Mouse (Mus musculus) liver, embryonic 14.5 days (tissue): Measurements from ENCODE around the gene Midn. TPM values are rescaled to one million over a fixed set of nuclear protein-coding genes. Genes with fewer than 3 reads are reported as not detected.

Source experiments
- ATAC-seq: fragments of 200-750 bp; cut with Nextera tagmentation; 2 replicates; pipeline ENCODE4 v1.8.0; 2017; ENCODE audit warnings: moderate number of reproducible peaks, mild to moderate bottlenecking, moderate library complexity; ENCODE audit not compliant: insufficient read depth
- DNase-seq, 3 experiments: peaks; one replicate each; pipeline ENCODE4 v3.0.0-alpha.2; 2012 to 2013; ENCODE audit warnings: low read depth in 3 of 3, low spot score in 3 of 3
- H3K27ac ChIP-seq: fragments of 300-500 bp; sonication (generic); 2 replicates; pipeline ENCODE4 v1.5.1; 2014; ENCODE audit warnings: moderate library complexity, mild to moderate bottlenecking, control low read depth, inconsistent platforms
- H3K27me3 ChIP-seq: fragments of 300-500 bp; sonication (generic); 2 replicates; pipeline ENCODE4 v1.6.1; 2014; ENCODE audit warnings: mild to moderate bottlenecking, low read length, moderate library complexity; ENCODE audit not compliant: control insufficient read depth, insufficient read depth
- H3K36me3 ChIP-seq: fragments of 300-500 bp; sonication (generic); replicated peaks from 2 replicates; pipeline ENCODE4 v1.6.1; 2014; ENCODE audit warnings: low read depth; ENCODE audit not compliant: control insufficient read depth, insufficient read depth
- H3K4me1 ChIP-seq, 2 experiments: fragments of 200-500 bp in 1 of 2; fragments of 300-500 bp in 1 of 2; sonication (generic) in 1 of 2; replicated peaks; 2 replicates each; pipeline ENCODE4 v1.6.1; 2012 to 2014; ENCODE audit warnings: antibody characterized with exemption in 1 of 2, inconsistent platforms in 1 of 2, low read length in 1 of 2; ENCODE audit not compliant: control insufficient read depth in 2 of 2, insufficient read depth in 2 of 2
- H3K4me2 ChIP-seq: fragments of 300-500 bp; sonication (generic); 2 replicates; pipeline ENCODE4 v1.6.1; 2014; ENCODE audit warnings: low read depth, mild to moderate bottlenecking, control low read depth, moderate library complexity
- H3K4me3 ChIP-seq, 2 experiments: fragments of 200-500 bp in 1 of 2; fragments of 300-500 bp in 1 of 2; sonication (generic) in 1 of 2; 2 replicates each; pipeline ENCODE4 v1.5.1; 2012 to 2014; ENCODE audit warnings: low read depth in 2 of 2, low read length in 2 of 2, mild to moderate bottlenecking in 2 of 2, control low read depth in 1 of 2, inconsistent platforms in 1 of 2, moderate library complexity in 1 of 2; ENCODE audit not compliant: insufficient read depth in 1 of 2
- H3K9ac ChIP-seq: fragments of 300-500 bp; sonication (generic); replicated peaks from 2 replicates; pipeline ENCODE4 v1.6.1; 2014; ENCODE audit warnings: mild to moderate bottlenecking, control low read depth, moderate library complexity
- H3K9me3 ChIP-seq: fragments of 300-500 bp; sonication (generic); 2 replicates; pipeline ENCODE4 v1.6.1; 2016; ENCODE audit warnings: low read length, mixed read lengths; ENCODE audit not compliant: control insufficient read depth
- CTCF ChIP-seq: IDR thresholded peaks from 2 replicates; pipeline ENCODE4 v1.5.1; 2016; ENCODE audit warnings: antibody characterized with exemption, low read depth, control low read depth
- EP300 ChIP-seq: IDR thresholded peaks from 2 replicates; pipeline ENCODE4 v1.6.1; 2016; ENCODE audit warnings: antibody characterized with exemption, low read depth
- whole genome bisulfite sequencing: fragments of 180-500 bp; shearing (Covaris S2); extraction: QIAGEN DNeasy Blood & Tissue Kit; methylation state at CpG from one replicate; pipeline ENCODE4 v1.1.7; 2014; ENCODE audit not compliant: insufficient replicate concordance; 5-methylcytosine and 5-hydroxymethylcytosine counted together
- polyA plus RNA-seq, 2 experiments: library from polyadenylated mRNA; depleted of rRNA in 1 of 2; stranded (reverse) in 1 of 2; unstranded in 1 of 2; fragments of >200 nt; fragmentation: Nextera tagmentation in 1 of 2; extraction: Ambion mirVana in 1 of 2; gene quantifications; 2 replicates each; pipeline versions ENCODE4 v1.2.1 to v1.2.3; 2012 to 2014

Gene Midn
- polyA plus RNA-seq, 2 experiments: 5.1 to 9.1 TPM

DNA sequence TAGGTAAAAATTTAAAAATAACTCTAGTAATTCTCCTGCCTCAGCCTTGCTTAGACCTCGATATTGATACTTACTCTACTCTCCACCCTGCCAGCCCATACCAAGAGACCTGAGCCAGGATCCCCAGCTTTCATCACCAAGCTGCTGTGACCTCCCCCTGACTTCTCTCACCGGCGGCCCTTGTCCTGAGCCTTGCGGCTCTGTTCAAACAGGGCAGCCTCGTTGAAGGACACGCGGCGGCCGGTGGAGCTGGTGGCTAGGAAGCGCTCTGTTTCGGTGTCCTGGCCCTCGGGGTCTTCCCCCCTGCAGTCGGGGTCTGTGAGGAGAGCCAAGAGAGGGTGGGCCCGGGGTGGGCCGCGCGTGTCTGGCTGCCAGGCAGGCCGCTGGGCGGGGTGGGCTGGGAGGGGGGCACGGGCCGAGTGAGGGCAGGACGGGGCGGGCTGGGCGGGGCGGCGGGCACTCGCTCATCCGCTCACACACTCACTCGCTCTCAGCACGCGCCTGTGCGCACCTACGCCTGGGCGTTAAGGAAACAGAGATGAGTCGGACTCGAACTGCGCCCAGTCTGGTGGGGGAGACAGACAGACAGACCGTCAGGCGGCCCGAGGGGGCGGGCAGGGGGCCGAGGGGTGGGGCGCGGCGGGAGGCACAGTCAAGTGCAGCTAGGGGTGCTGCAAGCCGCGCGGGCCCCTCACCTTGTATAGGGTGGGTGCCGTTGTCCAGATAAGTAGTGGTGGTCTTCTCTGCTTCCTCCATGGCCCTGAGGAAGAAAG, 11.7 kb upstream of the Midn start:
- no peak overlapping the region for H3K9ac ChIP-seq
- H3K36me3 ChIP-seq: peaks cover 5% of the 10 kb centered on the region
- 29% methylated on average over 46 of the region's 49 CpGs for WGBS
- ATAC-seq (no peak), DNase-seq (no peak)
- peak overlapping the region in 1 of 2 experiments; percentile 23; a peak in 1 of 4 replicates for H3K4me3 ChIP-seq
- peaks cover 2 to 20% of the 10 kb centered on the region in 2 experiments; a peak in 3 of 4 replicates for H3K4me1 ChIP-seq
- peaks cover 33% of the 10 kb centered on the region for H3K27me3 ChIP-seq
- H3K9me3 ChIP-seq: no peaks in the 10 kb centered on the region
- TF ChIP-seq EP300 (no peak), CTCF (no peak)
- peak overlapping the region; percentile 83 for H3K4me2 ChIP-seq
- H3K27ac ChIP-seq: no peak overlapping the region

DNA sequence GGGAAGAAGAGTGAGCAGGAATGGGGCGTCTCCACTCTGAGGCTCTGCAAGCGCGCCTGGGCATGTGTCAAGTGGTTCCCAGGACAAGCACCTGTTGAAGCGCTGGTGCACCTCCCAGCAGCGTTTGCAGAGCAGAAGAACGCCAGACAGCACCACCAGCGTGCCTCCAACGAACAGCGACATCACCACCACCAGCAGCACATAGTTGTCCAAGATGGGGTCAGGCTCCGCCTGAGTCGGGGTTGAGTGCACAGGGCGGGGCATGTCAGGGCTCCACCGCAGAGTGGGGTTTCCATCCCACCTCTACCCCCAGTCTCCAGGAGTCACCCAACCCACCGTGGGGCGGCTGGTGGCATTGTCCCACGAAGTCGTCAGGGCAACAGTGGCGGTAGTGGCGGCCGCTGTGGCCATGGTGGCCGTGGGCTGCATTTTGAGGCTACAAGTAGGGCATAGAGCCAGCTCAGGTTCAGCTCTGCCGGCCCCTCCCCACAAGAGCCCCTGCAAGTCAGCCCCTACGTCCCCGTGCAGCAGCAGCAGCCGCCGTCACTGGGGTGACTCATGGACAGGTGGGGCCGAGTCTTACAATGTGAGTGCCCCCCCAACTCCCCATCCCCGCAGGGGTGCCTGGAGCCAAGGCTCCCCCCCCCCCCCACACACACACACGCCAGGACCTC, 11.0 kb upstream of the Midn start:
- Histone ChIP-seq H3K27ac (no peak overlapping the region), H3K9ac (no peak overlapping the region), H3K27me3 (peaks cover 33% of the 10 kb centered on the region), H3K4me1 (peaks cover 2 to 20% of the 10 kb centered on the region in 2 experiments; a peak in 3 of 4 replicates), H3K36me3 (no peaks in the 10 kb centered on the region), H3K4me3 (peak overlapping the region in 1 of 2 experiments; percentile 23; a peak in 2 of 4 replicates), H3K9me3 (no peaks in the 10 kb centered on the region), H3K4me2 (peak overlapping the region; percentile 83)
- ATAC-seq (no peak), DNase-seq (no peak)
- TF ChIP-seq EP300 (no peak), CTCF (no peak)
- 2% methylated on average over 29 of the region's 29 CpGs for WGBS

DNA sequence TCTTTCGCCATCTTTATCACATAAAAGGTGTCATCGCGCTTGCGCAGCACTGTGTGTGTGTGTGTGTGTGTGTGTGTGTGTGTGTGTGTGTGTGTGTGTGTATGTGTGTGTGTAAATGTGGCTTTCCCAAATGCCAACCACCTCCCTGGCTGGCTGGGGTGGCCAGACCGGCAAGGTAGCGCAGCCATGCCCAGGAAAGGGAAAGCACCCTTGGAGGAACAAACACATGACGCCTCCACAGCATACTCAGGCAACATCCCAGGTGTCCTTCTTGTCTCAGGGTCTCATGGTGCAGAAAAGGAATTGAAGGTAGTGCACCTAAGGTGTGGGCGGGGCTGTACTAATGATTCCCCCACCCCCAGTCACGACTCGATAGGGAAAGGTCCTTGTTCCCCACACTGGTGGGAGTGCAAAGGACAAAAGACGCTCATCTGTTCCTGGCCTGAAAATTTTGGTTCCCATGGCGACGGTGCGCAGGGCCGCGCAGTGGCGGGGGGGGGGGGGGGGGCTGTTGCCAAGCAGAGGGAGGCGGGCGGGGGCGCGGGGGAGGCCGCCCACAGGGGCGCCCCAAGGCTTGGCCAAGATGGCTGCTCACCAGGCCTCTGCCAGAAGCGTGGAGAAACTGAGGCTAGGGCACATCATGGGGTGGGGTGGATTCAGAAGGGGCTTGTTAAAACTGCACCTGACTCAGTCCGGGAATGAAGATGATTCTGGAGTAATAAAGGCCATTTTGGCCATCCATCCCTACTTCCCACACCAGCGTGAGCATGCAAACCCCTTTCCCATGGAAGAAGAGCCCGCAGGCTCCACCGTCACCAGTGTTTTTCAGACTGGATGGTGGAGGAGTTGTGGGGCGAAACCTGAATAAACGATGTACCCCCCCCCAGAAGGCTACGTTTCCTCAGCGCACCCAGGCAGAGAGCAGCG, 10.2 kb upstream of the Midn start:
- TF ChIP-seq CTCF (no peak), EP300 (no peak)
- Histone ChIP-seq H3K4me2 (peak overlapping the region; percentile 83), H3K9ac (no peak overlapping the region), H3K9me3 (no peaks in the 10 kb centered on the region), H3K27me3 (peaks cover 33% of the 10 kb centered on the region), H3K4me3 (peak overlapping the region; percentile 54 to 55; a peak in 3 of 4 replicates), H3K36me3 (no peaks in the 10 kb centered on the region), H3K27ac (no peak overlapping the region), H3K4me1 (peaks cover 2 to 23% of the 10 kb centered on the region in 2 experiments; a peak in 3 of 4 replicates)
- no peak for DNase-seq
- no peak for ATAC-seq
- 9% methylated on average over 27 of the region's 33 CpGs for WGBS

DNA sequence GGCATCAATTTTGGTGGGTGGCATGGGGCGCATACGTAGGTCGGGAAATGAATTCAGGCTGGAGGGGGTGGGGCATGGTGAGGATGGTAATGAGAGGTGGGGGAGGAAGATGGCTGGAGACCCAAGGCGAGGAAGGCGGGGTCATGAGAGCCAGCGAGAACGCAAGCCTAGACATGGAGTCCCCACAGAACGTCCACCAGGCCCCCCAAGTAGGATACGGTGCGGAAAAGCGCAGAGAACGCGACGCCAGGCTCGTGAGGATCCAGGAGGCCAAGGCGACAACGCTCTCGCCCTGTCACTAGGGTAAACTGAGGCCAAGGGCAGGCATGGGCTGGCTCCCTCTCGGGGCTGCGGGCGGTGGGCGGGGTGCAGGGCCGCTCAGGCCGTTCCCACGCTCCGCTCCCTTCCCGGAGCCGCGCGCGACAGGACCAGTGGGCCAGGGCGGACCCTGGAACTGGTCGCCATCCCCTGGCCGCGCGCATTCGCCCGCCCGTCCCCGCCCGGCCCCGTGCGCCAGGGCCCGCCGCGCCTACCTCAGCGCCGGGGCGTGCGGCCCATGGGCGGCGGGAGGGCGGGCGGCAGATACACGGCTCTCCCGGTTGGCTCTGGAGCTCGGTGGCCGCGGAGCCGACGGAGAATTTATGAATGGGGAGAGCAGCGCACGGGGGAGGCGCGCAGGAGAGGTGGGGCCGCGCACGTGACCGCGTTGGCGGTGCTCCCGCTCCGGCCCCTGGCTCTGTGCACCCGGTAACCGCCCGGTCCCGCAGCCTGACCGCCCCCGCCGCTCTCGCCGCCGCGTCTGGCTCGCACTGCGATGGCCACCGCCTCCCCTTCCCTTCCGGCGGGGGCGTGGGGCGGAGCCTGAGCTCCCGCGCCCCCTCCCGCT, 9.3 kb upstream of the Midn start, which contains the start of gene Atp5d:
Gene Atp5d, plus strand, starts transcription at position 80 of the 886 bp plus-strand sequence.
- Histone ChIP-seq H3K4me2 (peak within 1 kb of the TSS; percentile 83), H3K9ac (peak within 1 kb of the TSS; percentile 43), H3K27ac (no peak within 1 kb of the TSS), H3K4me1 (peaks cover 2 to 24% of the 10 kb centered on the region in 2 experiments; a peak in 3 of 4 replicates), H3K36me3 (no peaks in the 10 kb centered on the region), H3K4me3 (peak within 1 kb of the TSS; percentile 54 to 55), H3K9me3 (no peaks in the 10 kb centered on the region), H3K27me3 (peaks cover 33% of the 10 kb centered on the region)
- no peak for DNase-seq
- TF ChIP-seq CTCF (no peak), EP300 (no peak)
- ATAC-seq: peak; percentile 5; the same call in 1 of the 2 replicates
- under 1% methylated on average over 89 of the region's 94 CpGs for WGBS
